Mouse (Mus musculus): ENCODE measurements at regions not wholly inside any gene's neighbourhood (a gene's known extent, or its start where the extent isn't known, plus 50 kb on each side); places are given as distances from the start of the nearest gene placed in this dataset.
A peak's percentile ranks its signal among the peaks of the same experiment; 100 is the strongest.

DNA sequence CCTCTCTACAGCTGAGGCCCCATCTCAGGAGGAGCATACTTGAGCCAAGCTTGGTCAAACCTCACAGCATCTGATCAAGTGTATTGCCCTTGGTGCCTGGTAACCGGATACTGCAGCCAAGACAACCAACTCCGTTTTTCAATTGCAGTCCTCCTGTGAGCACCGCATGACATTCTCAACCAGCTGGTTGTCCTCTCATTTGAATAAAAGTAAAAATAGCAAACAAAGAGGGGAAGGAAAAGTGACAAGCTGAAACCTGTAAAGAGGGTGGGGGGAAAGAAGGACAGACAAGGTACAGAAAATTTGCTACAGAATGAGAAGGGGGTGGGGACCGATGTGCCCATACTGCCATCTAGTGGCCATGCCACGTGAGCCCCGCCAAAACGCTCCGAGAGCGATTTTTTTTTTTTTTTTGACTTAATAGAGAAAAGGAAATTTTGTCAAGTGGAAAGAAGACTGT, 314.0 kb downstream of the Zpld1 start:
- WGBS, result 6% methylated on average over 9 of the region's 9 CpGs
- Histone ChIP-seq H3K36me3 (ENCODE audit: control insufficient read depth, insufficient read depth) (no peaks in the 10 kb centered on the region), H3K9me3 (ENCODE audit: control insufficient read depth) (no peaks in the 10 kb centered on the region), H3K27ac (ENCODE audit: low read depth, low read length) (no peak overlapping the region), H3K4me1 (replicated peaks; ENCODE audit: control insufficient read depth, insufficient read depth, low read length) (no peaks in the 10 kb centered on the region), H3K9ac (ENCODE audit: low read depth, low read length) (no peak overlapping the region), H3K4me2 (replicated peaks; ENCODE audit: low read depth) (no peak overlapping the region; the same call in 1 of the 2 replicates), H3K27me3 (replicated peaks; ENCODE audit: control insufficient read depth, insufficient read depth, low read length) (no peaks in the 10 kb centered on the region), H3K4me3 (ENCODE audit: low read depth, low read length) (no peak overlapping the region)
- ATAC-seq, result no peak
- TF ChIP-seq CTCF (IDR thresholded peaks at IDR 0.05; ENCODE audit: low read depth), result peak; percentile 87

DNA sequence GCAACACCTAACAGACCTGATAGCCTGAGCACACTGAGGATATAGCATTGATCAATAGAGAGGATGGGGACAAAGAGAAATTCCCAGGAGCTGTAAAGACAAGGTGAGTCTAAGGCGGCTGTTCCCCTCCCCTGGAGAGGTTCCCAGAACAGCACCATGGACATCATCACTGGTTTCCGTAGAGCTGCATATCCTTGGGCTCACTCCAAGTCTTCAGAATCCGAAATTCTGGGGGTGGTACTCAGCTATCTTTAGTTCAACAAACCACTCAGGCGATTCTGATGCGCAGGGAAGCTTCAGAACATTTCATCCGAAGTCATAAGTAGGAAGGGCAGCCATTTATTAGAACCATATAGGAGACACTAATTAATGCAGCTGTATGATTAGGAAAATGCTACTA, 327.4 kb downstream of the Zpld1 start:
- no peak for ATAC-seq
- Histone ChIP-seq H3K9ac (ENCODE audit: low read depth, low read length) (no peak overlapping the region), H3K4me2 (replicated peaks; ENCODE audit: low read depth) (no peak overlapping the region), H3K36me3 (ENCODE audit: control insufficient read depth, insufficient read depth) (no peaks in the 10 kb centered on the region), H3K4me3 (ENCODE audit: low read depth, low read length) (no peak overlapping the region), H3K27me3 (replicated peaks; ENCODE audit: control insufficient read depth, insufficient read depth, low read length) (no peaks in the 10 kb centered on the region), H3K27ac (ENCODE audit: low read depth, low read length) (no peak overlapping the region), H3K9me3 (ENCODE audit: control insufficient read depth) (no peaks in the 10 kb centered on the region), H3K4me1 (replicated peaks; ENCODE audit: control insufficient read depth, insufficient read depth, low read length) (no peaks in the 10 kb centered on the region)
- WGBS, result 72% methylated on average over 6 of the region's 6 CpGs
- no peak for TF ChIP-seq CTCF (IDR thresholded peaks at IDR 0.05; ENCODE audit: low read depth)

DNA sequence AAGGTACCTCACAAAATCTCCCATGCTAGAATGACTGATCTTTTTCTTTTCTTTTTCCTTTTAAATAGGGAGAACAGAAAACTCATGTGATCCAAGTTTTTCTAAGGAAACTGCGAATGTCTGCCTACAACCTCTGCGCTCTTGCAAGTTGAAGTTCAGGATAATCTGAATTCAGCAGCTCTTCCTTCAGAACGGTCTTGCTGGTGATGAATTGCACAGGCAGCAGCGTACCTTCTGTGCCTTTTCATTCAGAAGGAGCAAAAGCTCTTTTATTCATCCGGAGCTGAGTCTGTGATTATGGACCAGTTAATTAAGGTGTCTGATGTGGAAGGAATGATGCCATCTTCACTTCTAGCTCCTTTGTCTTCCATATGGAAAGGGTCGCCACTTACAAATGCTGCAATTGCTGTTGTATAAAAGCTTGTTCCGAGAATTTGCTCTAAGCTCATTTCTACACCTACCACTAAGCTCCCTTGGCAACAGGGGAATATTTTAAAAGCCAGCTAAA, 353.9 kb downstream of the Zpld1 start:
- Histone ChIP-seq H3K4me3 (ENCODE audit: low read depth, low read length) (no peak overlapping the region), H3K27me3 (replicated peaks; ENCODE audit: control insufficient read depth, insufficient read depth, low read length) (no peaks in the 10 kb centered on the region), H3K9me3 (ENCODE audit: control insufficient read depth) (no peaks in the 10 kb centered on the region), H3K27ac (ENCODE audit: low read depth, low read length) (no peak overlapping the region), H3K4me1 (replicated peaks; ENCODE audit: control insufficient read depth, insufficient read depth, low read length) (no peaks in the 10 kb centered on the region), H3K9ac (ENCODE audit: low read depth, low read length) (no peak overlapping the region), H3K4me2 (replicated peaks; ENCODE audit: low read depth) (no peak overlapping the region), H3K36me3 (ENCODE audit: control insufficient read depth, insufficient read depth) (no peaks in the 10 kb centered on the region)
- WGBS, result 87% methylated on average over 7 of the region's 7 CpGs
- no peak for ATAC-seq
- TF ChIP-seq CTCF (IDR thresholded peaks at IDR 0.05; ENCODE audit: low read depth), result no peak

DNA sequence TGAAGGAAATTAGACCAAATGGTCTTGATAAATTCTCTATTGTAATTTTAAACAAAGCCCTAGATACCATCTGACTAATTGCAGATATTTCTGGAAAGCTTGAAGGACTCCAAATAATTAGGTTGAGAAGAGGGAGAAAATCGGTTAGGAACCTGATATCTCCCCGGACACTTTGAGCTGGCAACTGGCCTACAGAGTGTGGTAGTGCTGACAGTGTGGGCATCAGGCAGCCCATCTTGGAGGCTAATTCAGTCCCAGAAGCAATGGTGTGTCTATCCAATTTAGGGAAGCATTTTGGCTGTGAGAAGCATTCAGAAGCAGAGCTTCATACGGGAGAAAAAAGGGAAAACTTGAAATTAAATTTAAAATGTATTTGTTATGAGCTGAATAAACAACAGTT, 369.5 kb downstream of the Zpld1 start:
- no peaks in the 10 kb centered on the region for H3K4me1 ChIP-seq (replicated peaks; ENCODE audit: control insufficient read depth, insufficient read depth, low read length)
- 81% methylated on average over 3 of the region's 3 CpGs for WGBS

DNA sequence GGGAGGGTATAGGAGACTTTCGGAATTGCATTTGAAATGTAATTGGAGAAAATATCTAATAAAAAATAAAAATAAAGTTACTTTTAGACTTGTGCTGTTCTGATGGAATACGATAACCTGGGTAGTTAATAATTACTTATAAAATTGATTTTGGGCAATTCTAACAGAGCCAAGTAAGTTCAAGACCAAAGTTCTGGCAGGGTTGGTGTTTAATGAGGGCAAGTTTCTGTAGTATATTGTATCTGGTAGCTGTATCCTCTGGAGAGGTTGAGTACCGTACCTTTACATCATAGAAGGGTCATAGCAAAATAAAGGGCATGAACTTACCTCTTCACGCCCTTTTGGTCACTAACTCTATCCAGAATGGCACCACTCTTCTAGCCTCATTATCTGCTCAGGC, 394.9 kb downstream of the Zpld1 start:
- H3K4me3 ChIP-seq (ENCODE audit: low read depth, low read length), result no peak overlapping the region
- H3K4me2 ChIP-seq (replicated peaks; ENCODE audit: low read depth), result no peak overlapping the region
- WGBS, result 83% methylated on average over 4 of the region's 4 CpGs
- no peak for TF ChIP-seq CTCF (IDR thresholded peaks at IDR 0.05; ENCODE audit: low read depth)
- H3K27me3 ChIP-seq (replicated peaks; ENCODE audit: control insufficient read depth, insufficient read depth, low read length), result no peaks in the 10 kb centered on the region
- no peak for ATAC-seq
- no peak overlapping the region for H3K9ac ChIP-seq (ENCODE audit: low read depth, low read length)
- no peak overlapping the region for H3K27ac ChIP-seq (ENCODE audit: low read depth, low read length)
- no peaks in the 10 kb centered on the region for H3K4me1 ChIP-seq (replicated peaks; ENCODE audit: control insufficient read depth, insufficient read depth, low read length)
- H3K36me3 ChIP-seq (ENCODE audit: control insufficient read depth, insufficient read depth), result no peaks in the 10 kb centered on the region
- no peaks in the 10 kb centered on the region for H3K9me3 ChIP-seq (ENCODE audit: control insufficient read depth)

More for the DNA sequence above, 369.5 kb downstream of the Zpld1 start:
- Histone ChIP-seq H3K4me3 (ENCODE audit: low read depth, low read length) (no peak overlapping the region), H3K27me3 (replicated peaks; ENCODE audit: control insufficient read depth, insufficient read depth, low read length) (no peaks in the 10 kb centered on the region), H3K9me3 (ENCODE audit: control insufficient read depth) (no peaks in the 10 kb centered on the region), H3K9ac (ENCODE audit: low read depth, low read length) (no peak overlapping the region), H3K4me2 (replicated peaks; ENCODE audit: low read depth) (no peak overlapping the region), H3K36me3 (ENCODE audit: control insufficient read depth, insufficient read depth) (no peaks in the 10 kb centered on the region), H3K27ac (ENCODE audit: low read depth, low read length) (no peak overlapping the region)
- no peak for TF ChIP-seq CTCF (IDR thresholded peaks at IDR 0.05; ENCODE audit: low read depth)
- ATAC-seq, result no peak

DNA sequence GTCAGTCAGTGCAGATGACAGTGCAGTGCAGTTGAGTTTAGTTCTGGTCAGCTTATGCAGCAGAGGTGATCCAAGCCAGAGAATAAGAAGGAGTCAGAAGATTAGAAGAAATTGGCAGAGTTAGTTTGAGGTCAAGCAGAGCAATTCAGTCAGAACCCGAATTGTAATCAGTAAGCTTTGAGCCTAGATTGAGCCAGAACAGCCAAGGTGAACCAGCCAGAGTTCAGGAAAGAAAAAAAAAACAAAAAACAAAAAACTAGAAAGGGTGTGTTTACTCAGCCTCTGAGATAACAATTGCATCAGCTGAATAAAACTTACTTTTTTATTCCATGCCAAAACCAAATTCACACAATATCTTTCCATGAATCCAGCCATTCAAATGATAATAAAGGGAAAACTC, 396.3 kb downstream of the Zpld1 start:
- TF ChIP-seq CTCF (IDR thresholded peaks at IDR 0.05; ENCODE audit: low read depth), result no peak
- Histone ChIP-seq H3K9me3 (ENCODE audit: control insufficient read depth) (no peaks in the 10 kb centered on the region), H3K4me3 (ENCODE audit: low read depth, low read length) (no peak overlapping the region), H3K9ac (ENCODE audit: low read depth, low read length) (no peak overlapping the region), H3K36me3 (ENCODE audit: control insufficient read depth, insufficient read depth) (no peaks in the 10 kb centered on the region), H3K27ac (ENCODE audit: low read depth, low read length) (no peak overlapping the region), H3K4me2 (replicated peaks; ENCODE audit: low read depth) (no peak overlapping the region), H3K4me1 (replicated peaks; ENCODE audit: control insufficient read depth, insufficient read depth, low read length) (no peaks in the 10 kb centered on the region), H3K27me3 (replicated peaks; ENCODE audit: control insufficient read depth, insufficient read depth, low read length) (no peaks in the 10 kb centered on the region)
- no peak for ATAC-seq
- WGBS, result 74% methylated on average over 1 of the region's 1 CpGs

DNA sequence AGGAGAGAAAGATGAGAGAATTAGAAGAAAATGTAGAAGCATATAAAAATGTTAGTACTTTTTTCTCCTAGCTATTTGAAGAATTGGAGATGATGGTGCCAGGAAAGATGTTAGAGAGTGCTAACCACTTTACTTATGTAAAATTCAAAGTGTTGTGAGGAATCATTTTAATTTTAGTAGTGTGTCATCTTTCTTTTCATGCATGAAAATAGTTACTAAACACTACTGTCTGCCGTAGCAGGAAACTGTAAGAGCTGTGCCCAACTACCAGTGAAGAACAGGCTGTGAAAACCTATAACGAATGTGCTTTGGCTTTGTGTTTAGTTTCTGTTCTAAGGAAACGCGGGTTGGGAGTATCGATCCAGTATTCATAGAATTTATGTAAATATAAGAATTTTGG, 403.1 kb downstream of the Zpld1 start:
- no peak overlapping the region for H3K9ac ChIP-seq (ENCODE audit: low read depth, low read length)
- H3K27ac ChIP-seq (ENCODE audit: low read depth, low read length), result no peak overlapping the region
- no peaks in the 10 kb centered on the region for H3K27me3 ChIP-seq (replicated peaks; ENCODE audit: control insufficient read depth, insufficient read depth, low read length)
- 82% methylated on average over 5 of the region's 5 CpGs for WGBS
- H3K9me3 ChIP-seq (ENCODE audit: control insufficient read depth), result no peaks in the 10 kb centered on the region
- H3K36me3 ChIP-seq (ENCODE audit: control insufficient read depth, insufficient read depth), result no peaks in the 10 kb centered on the region
- H3K4me3 ChIP-seq (ENCODE audit: low read depth, low read length), result no peak overlapping the region
- H3K4me2 ChIP-seq (replicated peaks; ENCODE audit: low read depth), result no peak overlapping the region
- ATAC-seq, result no peak
- no peaks in the 10 kb centered on the region for H3K4me1 ChIP-seq (replicated peaks; ENCODE audit: control insufficient read depth, insufficient read depth, low read length)
- no peak for TF ChIP-seq CTCF (IDR thresholded peaks at IDR 0.05; ENCODE audit: low read depth)
